Mouse (Mus musculus) heart, embryonic 15.5 days (tissue): ENCODE measurements at regions not wholly inside any gene's neighbourhood (a gene's known extent, or its start where the extent isn't known, plus 50 kb on each side); places are given as distances from the start of the nearest gene placed in this dataset.

ENCODE experiments used
- ATAC-seq: fragments of 200-750 bp; cut with Nextera tagmentation; replicated peaks from 2 replicates; pipeline ENCODE4 v1.8.0; 2017; ENCODE audit warnings: low read depth, moderate TSS enrichment; ENCODE audit not compliant: insufficient number of reproducible peaks, insufficient read depth, low FRiP score
- H3K27ac ChIP-seq: fragments of 300-500 bp; sonication (generic); 2 replicates; pipeline ENCODE4 v1.5.1; 2015; ENCODE audit warnings: mild to moderate bottlenecking, inconsistent platforms
- H3K27me3 ChIP-seq: fragments of 300-500 bp; sonication (generic); 2 replicates; pipeline ENCODE4 v1.6.1; 2015; ENCODE audit warnings: inconsistent platforms
- H3K36me3 ChIP-seq: fragments of 300-500 bp; sonication (generic); 2 replicates; pipeline ENCODE4 v1.6.1; 2015; ENCODE audit warnings: mild to moderate bottlenecking, inconsistent platforms
- H3K4me1 ChIP-seq: fragments of 300-500 bp; sonication (generic); replicated peaks from 2 replicates; pipeline ENCODE4 v1.6.1; 2015; ENCODE audit warnings: inconsistent platforms
- H3K4me2 ChIP-seq: fragments of 300-500 bp; sonication (generic); 2 replicates; pipeline ENCODE4 v1.6.1; 2015; ENCODE audit warnings: inconsistent platforms, mild to moderate bottlenecking, moderate library complexity
- H3K4me3 ChIP-seq: fragments of 300-500 bp; sonication (generic); 2 replicates; pipeline ENCODE4 v1.5.1; 2015; ENCODE audit warnings: mild to moderate bottlenecking, inconsistent platforms
- H3K9ac ChIP-seq: fragments of 300-500 bp; sonication (generic); 2 replicates; pipeline ENCODE4 v1.6.1; 2015; ENCODE audit warnings: mild to moderate bottlenecking, inconsistent platforms
- H3K9me3 ChIP-seq: fragments of 300-500 bp; sonication (generic); replicated peaks from 2 replicates; pipeline ENCODE4 v1.6.1; 2016; ENCODE audit warnings: inconsistent platforms
- WGBS: fragments of 180-500 bp; shearing (Covaris S2); methylation state at CpG from one replicate; pipeline ENCODE4 v1.1.7; 2015; ENCODE audit warnings: mixed read lengths; 5-methylcytosine and 5-hydroxymethylcytosine counted together

- Histone ChIP-seq H3K4me2 (no peak overlapping the region), H3K27me3 (no peaks in the 10 kb centered on the region), H3K4me1 (no peaks in the 10 kb centered on the region), H3K9me3 (no peaks in the 10 kb centered on the region), H3K27ac (no peak overlapping the region), H3K4me3 (no peak overlapping the region), H3K9ac (no peak overlapping the region), H3K36me3 (no peaks in the 10 kb centered on the region)
- no peak for ATAC-seq
- 72% methylated on average over 4 of the region's 4 CpGs for WGBS
These were observed 399.9 kb downstream of the Tmem132b start for GRCm38 (mm10) chr5:125931502-125931901.

- no peaks in the 10 kb centered on the region for H3K4me1 ChIP-seq
- 74% methylated on average over 3 of the region's 3 CpGs for WGBS
- H3K9ac ChIP-seq = no peak overlapping the region
- H3K4me2 ChIP-seq = no peak overlapping the region
- no peak for ATAC-seq
- no peak overlapping the region for H3K27ac ChIP-seq
- no peaks in the 10 kb centered on the region for H3K36me3 ChIP-seq
- H3K27me3 ChIP-seq = no peaks in the 10 kb centered on the region
- H3K9me3 ChIP-seq = 0 out of 2 replicates have a peak, but pooled peaks cover 3% of the 10 kb centered on the region
- H3K4me3 ChIP-seq = no peak overlapping the region
These were observed 407.8 kb downstream of the Tmem132b start for GRCm38 (mm10) chr5:125939416-125939815.

- H3K9me3 ChIP-seq = no peaks in the 10 kb centered on the region
- WGBS = 81% methylated on average over 4 of the region's 4 CpGs
- H3K27ac ChIP-seq = no peak overlapping the region
- H3K4me3 ChIP-seq = no peak overlapping the region
- no peak overlapping the region for H3K4me2 ChIP-seq
- H3K36me3 ChIP-seq = no peaks in the 10 kb centered on the region
- no peak for ATAC-seq
- H3K4me1 ChIP-seq = no peaks in the 10 kb centered on the region
- no peak overlapping the region for H3K9ac ChIP-seq
- no peaks in the 10 kb centered on the region for H3K27me3 ChIP-seq
These were observed 415.2 kb downstream of the Tmem132b start for GRCm38 (mm10) chr5:125946729-125947128.

GRCm38 (mm10) chr5:125951641-125952040 is 420.1 kb downstream of the Tmem132b start:
- no peak overlapping the region for H3K9ac ChIP-seq
- no peaks in the 10 kb centered on the region for H3K4me1 ChIP-seq
- H3K27ac ChIP-seq = no peak overlapping the region
- 62% methylated on average over 6 of the region's 6 CpGs for WGBS
- no peaks in the 10 kb centered on the region for H3K9me3 ChIP-seq
- no peak overlapping the region for H3K4me3 ChIP-seq
- ATAC-seq = no peak
- no peaks in the 10 kb centered on the region for H3K36me3 ChIP-seq
- H3K4me2 ChIP-seq = no peak overlapping the region
- H3K27me3 ChIP-seq = no peaks in the 10 kb centered on the region

- Histone ChIP-seq H3K9ac (no peak overlapping the region), H3K36me3 (no peaks in the 10 kb centered on the region), H3K4me2 (no peak overlapping the region), H3K4me1 (no peaks in the 10 kb centered on the region), H3K27ac (no peak overlapping the region), H3K27me3 (no peaks in the 10 kb centered on the region), H3K9me3 (no peaks in the 10 kb centered on the region), H3K4me3 (no peak overlapping the region)
- no peak for ATAC-seq
- WGBS = 67% methylated on average over 8 of the region's 8 CpGs
These were observed 432.5 kb downstream of the Tmem132b start for GRCm38 (mm10) chr5:125964039-125964438.

- Histone ChIP-seq H3K27me3 (no peaks in the 10 kb centered on the region), H3K4me1 (no peaks in the 10 kb centered on the region), H3K9ac (no peak overlapping the region), H3K9me3 (no peaks in the 10 kb centered on the region), H3K4me2 (no peak overlapping the region), H3K4me3 (no peak overlapping the region), H3K36me3 (no peaks in the 10 kb centered on the region), H3K27ac (no peak overlapping the region)
- WGBS = 59% methylated on average over 4 of the region's 4 CpGs
- no peak for ATAC-seq
These were observed 436.6 kb downstream of the Tmem132b start for GRCm38 (mm10) chr5:125968151-125968550.

- no peak for ATAC-seq
- H3K27me3 ChIP-seq = no peaks in the 10 kb centered on the region
- no peaks in the 10 kb centered on the region for H3K4me1 ChIP-seq
- no peak overlapping the region for H3K9ac ChIP-seq
- H3K27ac ChIP-seq = no peak overlapping the region
- no peak overlapping the region for H3K4me3 ChIP-seq
- 66% methylated on average over 1 of the region's 1 CpGs for WGBS
- H3K36me3 ChIP-seq = no peaks in the 10 kb centered on the region
- no peak overlapping the region for H3K4me2 ChIP-seq
- peaks cover 5% of the 10 kb centered on the region for H3K9me3 ChIP-seq
These were observed 442.5 kb downstream of the Tmem132b start for GRCm38 (mm10) chr5:125974035-125974434.

- H3K4me3 ChIP-seq = no peak overlapping the region
- no peaks in the 10 kb centered on the region for H3K27me3 ChIP-seq
- H3K36me3 ChIP-seq = no peaks in the 10 kb centered on the region
- peaks cover 2% of the 10 kb centered on the region for H3K9me3 ChIP-seq
- H3K27ac ChIP-seq = no peak overlapping the region
- no peak overlapping the region for H3K9ac ChIP-seq
- H3K4me2 ChIP-seq = no peak overlapping the region
- no peaks in the 10 kb centered on the region for H3K4me1 ChIP-seq
- ATAC-seq = no peak
- 77% methylated on average over 6 of the region's 6 CpGs for WGBS
These were observed 448.2 kb downstream of the Tmem132b start for GRCm38 (mm10) chr5:125979801-125980200.

GRCm38 (mm10) chr5:125985356-125985755 is 453.8 kb downstream of the Tmem132b start:
- ATAC-seq = no peak
- Histone ChIP-seq H3K4me2 (no peak overlapping the region), H3K27me3 (no peaks in the 10 kb centered on the region), H3K9me3 (no peaks in the 10 kb centered on the region), H3K4me1 (no peaks in the 10 kb centered on the region), H3K4me3 (no peak overlapping the region), H3K27ac (no peak overlapping the region), H3K36me3 (no peaks in the 10 kb centered on the region), H3K9ac (no peak overlapping the region)

GRCm38 (mm10) chr5:125997173-125997572 is 465.6 kb downstream of the Tmem132b start:
- Histone ChIP-seq H3K27me3 (no peaks in the 10 kb centered on the region), H3K4me1 (no peaks in the 10 kb centered on the region), H3K27ac (no peak overlapping the region), H3K4me3 (no peak overlapping the region), H3K9ac (no peak overlapping the region), H3K9me3 (no peaks in the 10 kb centered on the region), H3K4me2 (no peak overlapping the region), H3K36me3 (no peaks in the 10 kb centered on the region)
- no peak for ATAC-seq
- 60% methylated on average over 8 of the region's 8 CpGs for WGBS

GRCm38 (mm10) chr5:126007871-126008270 is 476.3 kb downstream of the Tmem132b start:
- no peak for ATAC-seq
- WGBS = 73% methylated on average over 4 of the region's 4 CpGs
- H3K36me3 ChIP-seq = no peaks in the 10 kb centered on the region
- no peak overlapping the region for H3K4me3 ChIP-seq
- no peak overlapping the region for H3K4me2 ChIP-seq
- H3K27me3 ChIP-seq = no peaks in the 10 kb centered on the region
- no peaks in the 10 kb centered on the region for H3K4me1 ChIP-seq
- H3K27ac ChIP-seq = no peak overlapping the region
- H3K9ac ChIP-seq = no peak overlapping the region
- no peaks in the 10 kb centered on the region for H3K9me3 ChIP-seq

GRCm38 (mm10) chr5:126008321-126008720 is 476.7 kb downstream of the Tmem132b start:
- Histone ChIP-seq H3K4me2 (no peak overlapping the region), H3K4me3 (no peak overlapping the region), H3K9me3 (no peaks in the 10 kb centered on the region), H3K27ac (no peak overlapping the region), H3K4me1 (no peaks in the 10 kb centered on the region), H3K36me3 (no peaks in the 10 kb centered on the region), H3K27me3 (no peaks in the 10 kb centered on the region), H3K9ac (no peak overlapping the region)
- WGBS = 87% methylated on average over 8 of the region's 8 CpGs
- ATAC-seq = no peak
